Mouse (Mus musculus) liver, adult 2 months (tissue): ENCODE results near the gene Ccnd1. TPM values are rescaled to one million over a fixed set of nuclear protein-coding genes. Genes with fewer than 3 reads are reported as not detected.

Experiments used
- DNase-seq: peaks from one replicate; pipeline ENCODE4 v3.0.0-alpha.2; 2011; ENCODE audit warnings: low read depth, low spot score; ENCODE audit errors: extremely low read depth
- H3K27ac ChIP-seq: fragments of 200-500 bp; replicated peaks from 2 replicates; pipeline ENCODE4 v1.5.1; 2012; ENCODE audit warnings: low read depth, mild to moderate bottlenecking, control low read depth, inconsistent platforms, low read length; ENCODE audit not compliant: insufficient read depth
- H3K27me3 ChIP-seq: fragments of 200-500 bp; 2 replicates; pipeline ENCODE4 v1.6.1; 2012; ENCODE audit warnings: mild to moderate bottlenecking, moderate library complexity, low read length, inconsistent platforms; ENCODE audit not compliant: control insufficient read depth, insufficient read depth
- H3K36me3 ChIP-seq: fragments of 200-500 bp; 2 replicates; pipeline ENCODE4 v1.6.1; 2012; ENCODE audit warnings: low read length, inconsistent platforms; ENCODE audit not compliant: control insufficient read depth, insufficient read depth
- H3K4me1 ChIP-seq: fragments of 200-500 bp; 2 replicates; pipeline ENCODE4 v1.6.1; 2011; ENCODE audit warnings: low read length; ENCODE audit not compliant: control insufficient read depth, insufficient read depth
- H3K4me3 ChIP-seq: fragments of 200-500 bp; 2 replicates; pipeline ENCODE4 v1.5.1; 2011; ENCODE audit warnings: low read depth, mild to moderate bottlenecking, control low read depth, low read length, moderate library complexity; ENCODE audit not compliant: insufficient read depth
- H3K79me2 ChIP-seq: fragments of 200-500 bp; 2 replicates; pipeline ENCODE4 v1.6.1; 2012; ENCODE audit warnings: inconsistent platforms, mild to moderate bottlenecking, low read length, moderate library complexity; ENCODE audit not compliant: control insufficient read depth, insufficient read depth
- H3K9ac ChIP-seq: fragments of 200-500 bp; 2 replicates; pipeline ENCODE4 v1.6.1; 2012; ENCODE audit warnings: low read depth, mild to moderate bottlenecking, control low read depth, inconsistent platforms, low read length
- CTCF ChIP-seq: fragments of 200-500 bp; IDR thresholded peaks from 2 replicates; pipeline ENCODE4 v1.5.1; 2011; ENCODE audit warnings: low read depth, low read length, control low read depth
- POLR2A ChIP-seq: fragments of 200-500 bp; IDR thresholded peaks from 2 replicates; pipeline ENCODE4 v1.6.1; 2011; ENCODE audit warnings: low read length, control low read depth; ENCODE audit not compliant: insufficient read depth; ENCODE audit errors: extremely low read depth
- WGBS: fragments of 180-500 bp; shearing (Covaris S2); methylation state at CpG from one replicate; pipeline ENCODE4 v1.1.7; 2018; 5-methylcytosine and 5-hydroxymethylcytosine counted together
- polyA plus RNA-seq: library from polyadenylated mRNA; depleted of rRNA; stranded (reverse); fragments of >200 nt; gene quantifications from 2 replicates; pipeline ENCODE4 v1.2.3, GENCODE M21; 2012
- total RNA-seq: library from RNA; depleted of rRNA; stranded (reverse); fragments of >200 nt; gene quantifications from 2 replicates; pipeline ENCODE4 v1.2.3, GENCODE M21; 2014

Gene Ccnd1
- total and polyA plus RNA-seq, 2 experiments: 42.5 to 55.0 TPM

DNA sequence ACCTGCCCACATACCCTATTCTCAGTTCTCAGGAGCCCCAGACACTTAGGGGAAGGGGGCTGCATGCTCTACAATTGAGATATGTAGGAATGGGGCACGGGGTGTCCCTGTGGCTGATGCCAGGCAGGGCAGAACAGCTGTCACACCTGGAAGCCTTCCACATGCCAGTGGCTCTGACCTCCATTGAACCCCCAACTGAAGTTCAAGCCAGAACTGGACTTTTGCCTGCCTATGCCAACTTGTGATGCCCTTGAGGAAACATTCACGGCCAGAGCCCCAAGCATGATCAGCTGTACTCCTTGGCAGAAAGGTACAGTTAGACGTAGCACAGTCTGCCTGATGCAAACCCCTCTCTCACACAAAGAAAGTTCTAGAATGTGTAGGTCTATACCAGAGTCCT lies 6.4 kb downstream of the Ccnd1 start:
- 30% methylated on average over 3 of the region's 3 CpGs for WGBS

DNA sequence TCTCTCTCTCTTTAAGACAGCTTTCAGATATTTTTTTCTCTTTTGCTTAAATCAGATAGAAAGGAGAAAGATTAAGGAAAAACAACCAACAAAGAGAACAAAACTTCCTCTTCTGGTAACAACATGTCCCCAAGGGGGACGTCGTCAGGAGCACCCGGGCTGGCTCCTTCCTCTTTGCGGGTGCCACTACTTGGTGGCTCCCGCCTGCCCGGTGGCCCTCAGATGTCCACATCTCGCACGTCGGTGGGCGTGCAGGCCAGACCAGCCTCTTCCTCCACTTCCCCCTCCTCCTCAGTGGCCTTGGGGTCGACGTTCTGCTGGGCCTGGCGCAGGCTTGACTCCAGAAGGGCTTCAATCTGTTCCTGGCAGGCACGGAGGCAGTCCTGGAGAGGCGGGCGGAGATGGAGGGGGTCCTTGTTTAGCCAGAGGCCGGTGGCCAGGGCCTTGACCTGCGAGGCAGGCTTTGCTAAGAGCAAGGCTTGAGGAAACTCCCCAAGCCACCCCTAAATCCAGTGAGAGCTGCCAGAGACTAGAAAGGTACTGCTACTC lies 7.3 kb downstream of the Ccnd1 start:
- Histone ChIP-seq H3K36me3 (no peaks in the 10 kb centered on the region), H3K27me3 (no peaks in the 10 kb centered on the region), H3K27ac (no peak overlapping the region), H3K9ac (no peak overlapping the region), H3K79me2 (no peaks in the 10 kb centered on the region), H3K4me1 (peaks cover 29% of the 10 kb centered on the region), H3K4me3 (no peak overlapping the region)
- WGBS: 76% methylated on average over 18 of the region's 18 CpGs
- DNase-seq: no peak
- TF ChIP-seq POLR2A (no peak), CTCF (no peak)

More for the DNA sequence above, 6.4 kb downstream of the Ccnd1 start:
- Histone ChIP-seq H3K9ac (no peak overlapping the region), H3K4me1 (peaks cover 20% of the 10 kb centered on the region), H3K27ac (no peak overlapping the region), H3K36me3 (no peaks in the 10 kb centered on the region), H3K27me3 (no peaks in the 10 kb centered on the region), H3K4me3 (no peak overlapping the region), H3K79me2 (no peaks in the 10 kb centered on the region)
- no peak for TF ChIP-seq CTCF
- TF ChIP-seq POLR2A: no peak
- DNase-seq: peak; percentile 91

DNA sequence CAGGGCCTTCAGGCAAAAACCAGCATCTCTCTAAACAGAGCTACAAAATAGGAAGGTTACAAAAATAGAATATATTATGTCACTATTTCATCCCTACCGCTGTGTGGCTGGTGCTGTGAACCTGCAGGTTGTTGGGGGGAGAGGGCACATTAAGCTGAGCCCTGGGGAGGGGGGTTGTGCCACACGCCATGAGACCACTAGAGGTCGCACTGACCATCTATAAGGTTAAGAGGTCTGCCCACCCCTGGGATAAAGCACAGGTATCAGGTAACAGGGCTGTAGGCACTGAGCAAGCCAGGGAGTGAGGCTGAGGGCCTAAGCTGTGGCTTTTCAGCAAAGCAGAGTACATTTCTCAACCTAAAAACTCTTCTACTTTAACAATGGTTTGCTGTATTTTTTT lies 7.9 kb downstream of the Ccnd1 start:
- no peak overlapping the region for H3K27ac ChIP-seq
- no peak overlapping the region for H3K4me3 ChIP-seq
- H3K36me3 ChIP-seq: no peaks in the 10 kb centered on the region
- no peak for DNase-seq
- peaks cover 35% of the 10 kb centered on the region for H3K4me1 ChIP-seq
- H3K9ac ChIP-seq: no peak overlapping the region
- TF ChIP-seq POLR2A: no peak
- peak; percentile 50 for TF ChIP-seq CTCF
- H3K27me3 ChIP-seq: no peaks in the 10 kb centered on the region
- no peaks in the 10 kb centered on the region for H3K79me2 ChIP-seq
- WGBS: 70% methylated on average over 3 of the region's 3 CpGs

DNA sequence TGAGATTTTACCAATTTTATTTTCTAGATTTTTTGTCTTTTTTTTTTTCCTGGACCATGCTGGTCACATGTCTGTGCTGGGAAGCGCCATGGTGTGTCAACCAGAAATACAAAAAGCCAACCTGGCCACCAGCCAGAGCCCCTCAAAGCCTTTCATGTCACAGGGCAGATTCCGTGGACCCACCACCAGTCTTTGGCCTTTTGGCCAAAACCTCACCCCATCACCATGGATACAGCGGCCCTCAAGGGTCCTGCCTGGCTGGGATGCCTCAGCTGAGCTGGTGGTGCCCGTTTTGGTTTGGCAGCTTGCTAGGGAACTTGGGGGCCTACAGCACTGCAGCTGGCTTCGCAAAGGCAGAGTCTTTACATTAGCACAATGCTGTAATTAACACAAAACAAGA lies 9.8 kb downstream of the Ccnd1 start:
- H3K4me3 ChIP-seq: no peak overlapping the region
- 51% methylated on average over 5 of the region's 5 CpGs for WGBS
- H3K27me3 ChIP-seq: no peaks in the 10 kb centered on the region
- H3K9ac ChIP-seq: no peak overlapping the region
- H3K36me3 ChIP-seq: no peaks in the 10 kb centered on the region
- DNase-seq: no peak
- H3K27ac ChIP-seq: peak overlapping the region; percentile 49
- H3K79me2 ChIP-seq: no peaks in the 10 kb centered on the region
- H3K4me1 ChIP-seq: peaks cover 38% of the 10 kb centered on the region
- no peak for TF ChIP-seq CTCF
- TF ChIP-seq POLR2A: no peak

DNA sequence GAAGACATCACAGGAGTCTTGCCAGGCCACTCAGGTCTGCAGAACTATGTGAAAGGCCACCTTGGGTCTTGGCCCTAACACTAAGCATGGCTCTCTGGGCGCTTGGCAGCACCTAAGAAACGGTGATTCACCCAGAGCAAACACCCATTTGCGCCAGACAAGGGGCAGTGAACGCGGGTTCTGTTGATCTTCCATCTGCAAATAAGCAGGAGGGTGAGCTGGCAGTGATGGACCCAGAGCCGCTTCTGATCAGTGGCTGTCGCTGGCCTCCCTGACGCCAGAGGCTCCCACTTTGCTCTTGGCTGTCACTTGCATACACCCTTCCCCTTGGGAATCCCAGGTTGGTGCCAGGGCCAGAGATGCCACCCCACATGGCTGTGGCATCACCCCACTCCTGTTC lies 10.2 kb downstream of the Ccnd1 start:
- Histone ChIP-seq H3K36me3 (no peaks in the 10 kb centered on the region), H3K27me3 (no peaks in the 10 kb centered on the region), H3K4me3 (no peak overlapping the region), H3K79me2 (no peaks in the 10 kb centered on the region), H3K9ac (no peak overlapping the region), H3K4me1 (peaks cover 38% of the 10 kb centered on the region), H3K27ac (peak overlapping the region; percentile 50)
- peak; percentile 100 for DNase-seq
- peak; percentile 20 for TF ChIP-seq CTCF
- no peak for TF ChIP-seq POLR2A
- WGBS: 27% methylated on average over 8 of the region's 8 CpGs

DNA sequence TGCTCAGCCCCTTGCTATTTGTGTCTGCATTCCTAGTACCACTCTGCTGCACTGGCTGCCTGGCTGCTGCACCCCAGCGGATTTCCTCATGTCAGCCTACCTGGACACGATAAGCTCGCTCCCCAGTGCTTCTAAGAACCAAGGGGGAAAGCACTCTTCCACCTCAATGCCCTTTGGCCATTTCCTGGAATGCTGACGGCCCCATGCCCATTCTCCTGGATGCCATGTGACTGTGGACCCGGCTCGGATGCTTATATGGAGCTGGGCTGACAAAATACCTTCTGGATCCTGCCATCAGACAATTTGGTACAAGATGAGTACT lies 10.9 kb downstream of the Ccnd1 start:
- Histone ChIP-seq H3K27me3 (no peaks in the 10 kb centered on the region), H3K79me2 (no peaks in the 10 kb centered on the region), H3K36me3 (no peaks in the 10 kb centered on the region), H3K4me1 (peaks cover 36% of the 10 kb centered on the region), H3K4me3 (no peak overlapping the region), H3K9ac (no peak overlapping the region), H3K27ac (peak overlapping the region; percentile 86)
- DNase-seq: peak; percentile 70
- TF ChIP-seq CTCF (no peak), POLR2A (no peak)
- WGBS: 24% methylated on average over 6 of the region's 6 CpGs
